Mouse (Mus musculus): Measurements from ENCODE around the gene Mrpl24. TPM values are rescaled to one million over a fixed set of nuclear protein-coding genes. Genes with fewer than 3 reads are reported as not detected.

Gene Mrpl24
- polyA plus RNA-seq, 1 experiment, result 114 TPM

DNA sequence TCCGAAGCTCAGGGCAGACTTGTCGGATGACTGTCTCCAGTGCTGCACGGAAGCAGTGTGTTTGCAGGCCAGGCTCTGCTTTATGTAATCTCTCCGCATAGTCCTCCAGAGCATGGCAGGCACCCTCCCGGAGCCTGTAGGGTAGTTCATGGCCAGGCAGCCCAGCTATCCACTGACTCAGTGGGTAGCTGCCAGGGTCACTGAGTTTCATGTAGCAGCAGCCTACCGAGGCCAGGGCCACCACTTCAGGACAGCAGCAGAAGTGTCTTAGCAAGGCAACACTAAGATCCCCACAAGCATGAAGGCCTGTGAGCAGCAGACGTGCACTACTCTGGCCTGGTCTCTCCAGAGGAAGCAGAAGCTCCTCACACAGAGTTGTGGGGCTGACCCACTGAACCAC lies 5.7 kb downstream of the Mrpl24 start:
- H3K79me2 ChIP-seq (ENCODE audit: control insufficient read depth, insufficient read depth), result peaks cover 28% of the 10 kb centered on the region
- no peak overlapping the region for H3K4me3 ChIP-seq
- H3K36me3 ChIP-seq (ENCODE audit: control insufficient read depth, insufficient read depth), result peaks cover 40% of the 10 kb centered on the region
- no peak overlapping the region for H3ac ChIP-seq (ENCODE audit: control insufficient read depth, insufficient read length)
- TF ChIP-seq SRF (IDR thresholded peaks at IDR 0.05; ENCODE audit: control insufficient read depth, insufficient read length, low read depth) (no peak), MYOG (IDR thresholded peaks at IDR 0.05; ENCODE audit: control insufficient read depth in 1 of 3, insufficient read depth in 1 of 3, insufficient read length in 2 of 3, low read depth in 2 of 3) (no peak), E2F4 (IDR thresholded peaks at IDR 0.05; ENCODE audit: insufficient read depth) (no peak), POLR2A (IDR thresholded peaks at IDR 0.05; ENCODE audit: insufficient read length, low read depth) (no peak), REST (IDR thresholded peaks at IDR 0.05; ENCODE audit: insufficient read depth, insufficient read length) (no peak), TCF12 (IDR thresholded peaks at IDR 0.05; ENCODE audit: insufficient read depth, poor library complexity, severe bottlenecking) (no peak), POLR2AphosphoS2 (IDR thresholded peaks at IDR 0.05; ENCODE audit: insufficient read length, low read depth) (peak; percentile 53)
- H3K4me2 ChIP-seq (ENCODE audit: low read depth), result no peak overlapping the region
- H3K27me3 ChIP-seq (ENCODE audit: control insufficient read depth, insufficient read depth, insufficient read length), result no peaks in the 10 kb centered on the region

DNA sequence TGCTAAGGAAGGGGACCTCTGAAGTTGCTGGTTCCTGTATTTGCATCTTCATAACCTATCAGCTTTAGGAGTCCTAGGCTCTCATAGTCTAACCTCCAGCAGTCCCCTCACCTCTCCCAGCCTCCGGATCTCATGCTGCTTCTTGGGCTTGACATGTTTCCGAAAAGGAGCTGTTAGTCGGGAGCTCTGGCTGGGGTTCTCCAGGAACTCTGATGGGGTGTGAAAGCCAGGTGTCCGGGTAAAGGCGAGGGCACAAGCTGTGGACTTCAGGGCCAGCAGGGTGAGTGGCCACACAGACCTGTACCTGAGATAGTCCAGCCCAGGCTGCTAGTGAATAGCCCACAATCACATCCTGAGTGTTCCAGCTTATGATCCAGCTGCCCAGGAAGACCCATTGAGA lies 8.1 kb downstream of the Mrpl24 start:
- H3K27me3 ChIP-seq (ENCODE audit: control insufficient read depth, insufficient read depth, insufficient read length), result no peaks in the 10 kb centered on the region
- TF ChIP-seq POLR2AphosphoS2 (IDR thresholded peaks at IDR 0.05; ENCODE audit: insufficient read length, low read depth) (peak; percentile 62), USF1 (IDR thresholded peaks at IDR 0.05; ENCODE audit: low read depth) (no peak), E2F4 (IDR thresholded peaks at IDR 0.05; ENCODE audit: insufficient read depth) (no peak), TCF3 (IDR thresholded peaks at IDR 0.05; ENCODE audit: insufficient read length, low read depth) (no peak)
- H3K79me2 ChIP-seq (ENCODE audit: control insufficient read depth, insufficient read depth), result peaks cover 37% of the 10 kb centered on the region
- H3K4me3 ChIP-seq, result no peak overlapping the region
- H3ac ChIP-seq (ENCODE audit: control insufficient read depth, insufficient read length), result no peak overlapping the region
- H3K36me3 ChIP-seq (ENCODE audit: control insufficient read depth, insufficient read depth), result peaks cover 43% of the 10 kb centered on the region
- H3K4me2 ChIP-seq (ENCODE audit: low read depth), result no peak overlapping the region

GRCm38 (mm10) chr3:87929341-87930077 lies 10.2 kb downstream of the Mrpl24 start:
- H3K36me3 ChIP-seq (ENCODE audit: control insufficient read depth, insufficient read depth), result peaks cover 28% of the 10 kb centered on the region
- H3K27me3 ChIP-seq (ENCODE audit: control insufficient read depth, insufficient read depth, insufficient read length), result no peaks in the 10 kb centered on the region
- TF ChIP-seq USF1 (IDR thresholded peaks at IDR 0.05; ENCODE audit: low read depth) (no peak), REST (IDR thresholded peaks at IDR 0.05; ENCODE audit: insufficient read depth, insufficient read length) (no peak), E2F4 (IDR thresholded peaks at IDR 0.05; ENCODE audit: insufficient read depth) (no peak), MYOG (IDR thresholded peaks at IDR 0.05; ENCODE audit: control insufficient read depth in 1 of 3, insufficient read depth in 1 of 3, insufficient read length in 2 of 3, low read depth in 2 of 3) (no peak), POLR2A (IDR thresholded peaks at IDR 0.05; ENCODE audit: insufficient read length, low read depth) (no peak), CEBPB (IDR thresholded peaks at IDR 0.05; ENCODE audit: insufficient read depth, poor library complexity, severe bottlenecking) (no peak), TCF3 (IDR thresholded peaks at IDR 0.05; ENCODE audit: insufficient read length, low read depth) (no peak), POLR2AphosphoS2 (IDR thresholded peaks at IDR 0.05; ENCODE audit: insufficient read length, low read depth) (no peak), MYOD1 (IDR thresholded peaks at IDR 0.05; ENCODE audit: control insufficient read depth in 1 of 3, insufficient read length in 2 of 3, low read depth in 2 of 3) (no peak), MAX (IDR thresholded peaks at IDR 0.05; ENCODE audit: low read depth) (no peak), SRF (IDR thresholded peaks at IDR 0.05; ENCODE audit: control insufficient read depth, insufficient read length, low read depth) (no peak), TCF12 (IDR thresholded peaks at IDR 0.05; ENCODE audit: insufficient read depth, poor library complexity, severe bottlenecking) (no peak)

GRCm38 (mm10) chr3:87930078-87930795 lies 10.9 kb downstream of the Mrpl24 start, which contains the start of the genes Isg20l2 and Rrnad1:
Gene Isg20l2 (plus strand): TSS chr3:87930314.
Gene Rrnad1 (minus strand): TSS chr3:87930717.
- H3K4me3 ChIP-seq, result peak within 1 kb of the TSS; percentile 96
- no peaks in the 10 kb centered on the region for H3K27me3 ChIP-seq (ENCODE audit: control insufficient read depth, insufficient read depth, insufficient read length)
- peak within 1 kb of the TSS; percentile 79 for H3ac ChIP-seq (ENCODE audit: control insufficient read depth, insufficient read length)
- TF ChIP-seq MAX (IDR thresholded peaks at IDR 0.05; ENCODE audit: low read depth) (no peak), TCF3 (IDR thresholded peaks at IDR 0.05; ENCODE audit: insufficient read length, low read depth) (no peak), MYOD1 (IDR thresholded peaks at IDR 0.05; ENCODE audit: control insufficient read depth in 1 of 3, insufficient read length in 2 of 3, low read depth in 2 of 3) (peak in 1 of 3 experiments; percentile 13), POLR2A (IDR thresholded peaks at IDR 0.05; ENCODE audit: insufficient read length, low read depth) (peak; percentile 79), USF1 (IDR thresholded peaks at IDR 0.05; ENCODE audit: low read depth) (no peak), MYOG (IDR thresholded peaks at IDR 0.05; ENCODE audit: control insufficient read depth in 1 of 3, insufficient read depth in 1 of 3, insufficient read length in 2 of 3, low read depth in 2 of 3) (peak in 2 of 3 experiments; percentile 53 to 64), CEBPB (IDR thresholded peaks at IDR 0.05; ENCODE audit: insufficient read depth, poor library complexity, severe bottlenecking) (no peak), SRF (IDR thresholded peaks at IDR 0.05; ENCODE audit: control insufficient read depth, insufficient read length, low read depth) (peak; percentile 89), TCF12 (IDR thresholded peaks at IDR 0.05; ENCODE audit: insufficient read depth, poor library complexity, severe bottlenecking) (no peak), REST (IDR thresholded peaks at IDR 0.05; ENCODE audit: insufficient read depth, insufficient read length) (no peak), POLR2AphosphoS2 (IDR thresholded peaks at IDR 0.05; ENCODE audit: insufficient read length, low read depth) (peak; percentile 93), E2F4 (IDR thresholded peaks at IDR 0.05; ENCODE audit: insufficient read depth) (no peak)
- H3K4me2 ChIP-seq (ENCODE audit: low read depth), result peak within 1 kb of the TSS; percentile 100
- H3K79me2 ChIP-seq (ENCODE audit: control insufficient read depth, insufficient read depth), result peaks cover 55% of the 10 kb centered on the region
- H3K36me3 ChIP-seq (ENCODE audit: control insufficient read depth, insufficient read depth), result peaks cover 25% of the 10 kb centered on the region

More at GRCm38 (mm10) chr3:87929341-87930077, 10.2 kb downstream of the Mrpl24 start:
- H3ac ChIP-seq (ENCODE audit: control insufficient read depth, insufficient read length), result peak overlapping the region; percentile 79
- H3K4me2 ChIP-seq (ENCODE audit: low read depth), result peak overlapping the region; percentile 100
- peaks cover 55% of the 10 kb centered on the region for H3K79me2 ChIP-seq (ENCODE audit: control insufficient read depth, insufficient read depth)
- H3K4me3 ChIP-seq, result peak overlapping the region; percentile 96

All from myocyte (in vitro differentiated cells).